Mouse (Mus musculus): ENCODE measurements around the gene Olfr575.

The Olfr575 gene

DNA sequence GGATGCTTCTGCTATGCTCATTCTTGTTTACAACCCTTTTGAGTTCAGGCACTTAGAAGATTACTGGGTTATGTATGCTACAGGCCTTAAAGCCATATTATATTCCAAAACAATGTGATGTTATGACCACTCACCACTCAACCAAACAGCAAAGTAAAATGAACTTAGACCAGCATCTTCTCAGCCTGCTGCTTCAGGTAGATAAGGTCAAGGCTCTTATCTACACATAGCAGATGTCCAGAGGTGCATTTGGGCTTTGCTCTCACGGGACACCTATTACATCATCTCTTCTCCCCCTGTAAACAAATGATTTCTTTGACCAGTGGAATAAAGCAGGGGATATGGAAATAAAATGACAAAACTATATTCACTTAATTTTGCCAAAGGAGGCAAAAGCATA, at the start of gene Olfr575:
TSS of gene Olfr575 (minus strand) at position 183 of the 400 bp plus-strand sequence.
- DNase-seq, result no peak

DNA sequence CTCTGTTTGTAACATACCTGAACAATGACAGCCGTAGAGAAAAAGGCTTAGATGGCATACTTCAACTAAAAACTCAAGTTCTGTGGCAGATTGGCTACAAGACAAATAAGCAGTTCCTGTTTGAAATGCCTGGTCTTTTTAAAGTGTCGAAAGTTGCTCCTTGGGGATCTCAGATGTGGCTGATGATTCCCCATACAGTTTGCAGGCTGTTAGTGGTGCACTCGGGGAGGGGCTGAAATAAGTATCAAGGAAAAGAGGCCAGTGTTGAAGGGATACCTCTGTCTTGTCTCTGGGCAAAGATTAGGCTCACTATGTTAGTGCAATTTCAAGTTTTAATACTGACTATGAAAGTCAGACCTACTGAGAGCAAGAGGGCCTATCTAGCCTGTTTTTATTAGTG, 30.6 kb upstream of the Olfr575 start, which contains the start of gene Olfr578:
TSS of gene Olfr578 (minus strand) at position 101 of the 400 bp plus-strand sequence.
- no peak for DNase-seq

DNA sequence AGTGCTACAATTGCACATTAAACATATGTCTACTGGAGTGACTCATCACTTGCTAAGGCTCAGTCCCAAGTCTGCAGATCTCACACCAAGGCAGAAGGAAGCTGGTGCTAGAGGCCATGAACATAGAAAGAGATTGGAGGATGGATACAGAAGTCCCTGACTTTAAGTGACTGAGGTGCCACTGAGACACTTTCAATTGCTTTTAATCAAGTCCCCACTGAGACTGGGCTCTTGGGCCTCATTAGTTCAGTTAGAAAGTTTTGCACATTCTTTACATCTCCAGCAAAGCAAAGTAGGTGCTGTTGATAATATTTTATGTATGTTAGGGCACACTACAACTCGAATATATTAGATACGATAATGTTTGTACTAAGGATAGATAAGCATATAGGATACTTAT, 17.3 kb upstream of the Olfr575 start, which contains the start of gene Olfr577:
TSS of gene Olfr577 (minus strand) at position 101 of the 400 bp plus-strand sequence.
- DNase-seq, result no peak

DNA sequence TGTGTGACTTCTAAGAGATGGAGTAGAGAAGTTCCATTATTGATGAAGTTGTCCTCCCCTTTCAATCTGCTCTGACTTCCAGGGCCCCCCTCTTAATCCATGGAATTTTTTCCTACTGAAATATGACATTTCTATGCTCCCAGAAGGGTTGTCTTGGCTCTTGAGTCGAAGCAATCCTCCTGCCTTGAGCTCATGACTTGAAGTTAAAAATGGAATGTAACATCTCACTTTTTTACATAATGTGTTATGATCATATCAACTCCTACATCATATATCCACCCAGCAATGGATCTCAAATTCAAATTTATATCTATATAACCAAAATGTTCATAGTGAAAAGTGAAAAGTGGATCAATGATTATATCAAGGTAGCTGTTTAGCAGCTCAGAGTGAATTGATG, 15.8 kb upstream of the Olfr575 start:
- DNase-seq, result no peak

DNA sequence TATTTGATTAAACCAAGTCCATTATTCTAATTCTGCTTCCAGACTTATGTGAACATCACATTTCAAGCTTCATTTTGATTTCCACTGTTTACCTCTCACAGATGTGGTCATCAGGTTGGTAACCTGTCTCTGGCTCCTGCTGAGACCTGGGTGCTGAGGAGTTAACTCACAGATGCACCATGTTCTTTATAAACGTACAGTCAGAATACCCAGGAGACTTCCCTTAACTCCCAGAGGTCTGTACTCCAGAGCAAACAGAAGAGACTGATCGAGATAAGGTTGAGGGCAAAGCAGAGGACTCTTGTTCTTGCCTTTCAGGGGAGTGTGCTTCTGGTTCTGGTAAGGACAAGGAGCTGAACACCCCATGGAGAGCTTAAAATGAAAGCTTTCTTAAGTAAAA, 3.8 kb upstream of the Olfr575 start, which contains the start of gene Olfr576:
TSS of gene Olfr576 (plus strand) at position 301 of the 400 bp plus-strand sequence.
- DNase-seq, result no peak

DNA sequence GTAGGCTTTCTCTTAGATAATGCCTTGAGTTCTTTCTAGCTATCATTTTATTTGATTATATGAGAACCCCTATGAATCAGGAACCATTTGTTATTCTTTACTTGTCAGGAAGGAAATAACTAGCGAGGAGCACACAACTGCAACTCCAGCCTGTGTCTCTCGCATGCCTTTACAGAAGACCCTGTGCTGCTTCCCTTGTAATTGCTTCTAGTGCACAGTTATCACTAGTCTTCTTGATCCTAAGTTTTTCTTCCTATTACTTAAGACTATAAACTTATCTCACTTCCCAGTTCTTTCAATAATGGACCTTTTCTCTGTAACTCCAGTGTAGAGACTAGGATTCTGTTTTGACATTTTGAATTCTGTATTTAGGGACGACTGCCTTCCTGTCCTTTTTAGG, 438 bp downstream of the Olfr575 start:
- no peak for DNase-seq

DNA sequence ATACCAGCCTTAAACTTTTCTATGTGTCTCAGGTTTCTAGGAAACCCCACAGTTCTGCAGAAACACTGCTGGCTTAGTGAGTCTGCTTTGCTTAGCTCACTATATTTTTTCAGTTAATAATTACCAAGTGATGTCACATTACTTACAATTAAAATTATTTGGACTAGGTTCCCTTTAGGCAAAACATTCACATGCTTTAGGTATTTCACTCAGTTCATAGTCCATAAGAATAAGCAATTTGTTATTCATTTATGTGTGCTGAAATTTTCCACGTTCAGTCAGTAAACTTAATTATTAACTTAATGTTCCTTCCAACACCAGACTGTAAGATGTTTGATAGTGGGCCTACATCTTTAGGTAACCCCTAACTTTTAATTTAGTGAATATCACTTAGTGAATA, 7.8 kb downstream of the Olfr575 start:
- DNase-seq, result no peak

DNA sequence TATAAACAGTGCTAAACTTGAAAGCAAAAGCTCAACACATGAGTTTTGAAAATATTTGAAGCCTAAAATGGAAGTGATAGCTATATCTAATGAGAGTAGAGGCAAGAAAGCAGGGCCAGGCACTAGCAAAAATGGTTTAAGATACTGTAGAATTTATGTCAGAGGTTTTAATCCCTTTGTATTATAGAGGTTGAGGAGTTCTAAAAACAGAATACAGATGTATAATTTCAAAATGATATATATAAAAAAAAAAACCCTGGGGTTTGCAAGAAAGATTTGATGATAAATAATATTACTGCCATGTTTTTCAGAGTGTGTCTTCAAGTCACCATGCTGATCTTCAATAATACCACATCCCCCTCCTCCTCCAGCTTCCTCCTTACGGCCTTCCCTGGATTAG, 10.4 kb downstream of the Olfr575 start, which contains the start of gene Olfr574:
TSS of gene Olfr574 (plus strand) at position 301 of the 400 bp plus-strand sequence.
- no peak for DNase-seq

DNA sequence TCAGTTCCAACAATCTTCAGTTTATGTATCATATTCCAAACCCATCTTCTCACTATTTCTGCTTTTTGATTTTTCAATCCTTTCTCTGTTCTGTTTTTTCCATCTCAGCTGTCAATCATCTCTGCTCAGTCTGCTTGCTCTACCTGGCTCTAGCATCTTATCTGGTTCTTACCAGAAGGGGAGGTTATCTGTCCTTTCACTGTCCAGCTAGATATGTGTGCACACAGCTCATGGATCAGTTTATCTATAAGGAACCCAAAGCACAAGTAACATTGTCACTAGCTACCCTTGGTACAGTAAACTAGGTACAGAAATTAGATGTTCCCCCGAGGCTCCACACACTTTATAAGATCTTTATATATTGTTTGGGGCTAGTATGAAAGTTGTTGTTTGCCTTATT, 15.2 kb downstream of the Olfr575 start:
- no peak for DNase-seq

DNA sequence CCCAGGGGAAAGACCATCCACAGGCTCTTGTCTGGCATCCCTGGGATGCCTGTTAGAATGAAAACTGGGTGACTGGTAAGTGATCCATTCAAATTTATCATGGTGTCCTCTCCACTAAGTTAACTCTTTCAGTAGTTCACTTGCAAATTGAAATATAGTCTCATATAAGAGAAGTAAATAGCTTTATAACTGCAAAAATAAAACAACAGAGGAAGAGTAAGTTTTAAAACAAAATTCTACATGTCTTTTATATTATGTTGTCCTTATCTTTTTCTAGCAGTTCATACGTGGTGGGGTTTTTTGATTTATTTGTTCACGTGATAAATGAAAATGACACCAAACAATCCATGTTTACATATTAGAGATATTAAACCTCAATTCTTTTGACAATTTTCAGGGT, 16.1 kb downstream of the Olfr575 start, which contains the start of gene Olfr573-ps1:
TSS of gene Olfr573-ps1 (minus strand) at position 101 of the 400 bp plus-strand sequence.
- DNase-seq, result no peak

DNA sequence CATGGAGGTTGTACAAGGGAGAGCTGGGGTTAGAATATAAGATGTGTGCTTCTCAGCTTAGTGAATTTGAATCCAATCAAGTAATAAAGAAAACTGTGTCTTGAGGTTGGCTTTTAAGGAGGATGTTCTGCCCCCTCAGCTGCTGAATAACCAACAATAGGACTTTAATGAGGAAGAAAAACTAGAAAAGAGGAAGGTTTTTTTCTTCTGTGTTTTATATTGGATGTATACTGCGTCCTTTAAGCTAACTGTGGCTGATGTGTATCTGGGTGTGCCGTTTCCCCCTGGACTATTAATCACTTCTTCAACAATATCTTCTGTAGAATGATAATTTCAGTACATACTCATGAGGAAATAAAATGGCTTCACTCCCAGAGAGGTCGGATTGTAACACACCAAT, 31.5 kb downstream of the Olfr575 start:
- DNase-seq, result no peak

DNA sequence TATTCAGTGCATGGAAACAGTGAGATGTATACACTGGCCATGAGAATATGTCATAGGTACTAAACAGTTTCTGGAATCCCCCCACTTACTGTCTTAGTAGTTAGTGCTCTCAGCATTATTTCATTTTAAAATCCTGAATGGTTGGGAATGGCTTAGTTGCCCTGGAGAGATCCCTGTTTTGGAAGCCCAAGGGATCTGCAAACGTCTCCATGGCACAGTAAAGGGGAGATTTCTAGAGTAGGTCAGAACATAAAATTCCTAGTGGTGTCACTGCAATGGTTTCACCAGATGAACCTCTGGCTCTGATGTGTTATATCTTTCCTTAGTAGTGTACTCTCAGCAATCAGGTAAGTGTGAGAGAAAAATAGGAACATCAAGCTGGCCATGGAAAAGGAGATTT, 34.5 kb downstream of the Olfr575 start, which contains the start of gene Olfr572:
TSS of gene Olfr572 (plus strand) at position 301 of the 400 bp plus-strand sequence.
- no peak for DNase-seq

DNA sequence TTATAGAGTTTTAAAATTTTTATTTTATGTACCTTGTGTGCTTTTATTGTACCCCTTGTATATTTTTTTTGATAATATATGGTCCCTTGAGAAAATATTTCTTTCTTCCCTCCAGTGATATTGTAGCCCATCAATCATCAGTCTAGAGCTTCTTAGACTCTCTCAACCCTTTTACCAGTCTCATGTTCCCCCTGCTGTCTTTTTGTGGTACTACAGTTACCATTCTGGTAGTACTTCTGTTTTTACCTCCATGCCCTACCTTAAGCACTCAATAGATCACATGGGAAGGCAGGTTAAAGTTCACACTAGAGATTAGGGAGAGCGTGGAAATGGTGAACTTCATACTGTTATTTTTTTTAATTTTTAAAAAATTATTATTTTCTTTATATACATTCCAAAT, 38.9 kb downstream of the Olfr575 start:
- no peak for DNase-seq

DNA sequence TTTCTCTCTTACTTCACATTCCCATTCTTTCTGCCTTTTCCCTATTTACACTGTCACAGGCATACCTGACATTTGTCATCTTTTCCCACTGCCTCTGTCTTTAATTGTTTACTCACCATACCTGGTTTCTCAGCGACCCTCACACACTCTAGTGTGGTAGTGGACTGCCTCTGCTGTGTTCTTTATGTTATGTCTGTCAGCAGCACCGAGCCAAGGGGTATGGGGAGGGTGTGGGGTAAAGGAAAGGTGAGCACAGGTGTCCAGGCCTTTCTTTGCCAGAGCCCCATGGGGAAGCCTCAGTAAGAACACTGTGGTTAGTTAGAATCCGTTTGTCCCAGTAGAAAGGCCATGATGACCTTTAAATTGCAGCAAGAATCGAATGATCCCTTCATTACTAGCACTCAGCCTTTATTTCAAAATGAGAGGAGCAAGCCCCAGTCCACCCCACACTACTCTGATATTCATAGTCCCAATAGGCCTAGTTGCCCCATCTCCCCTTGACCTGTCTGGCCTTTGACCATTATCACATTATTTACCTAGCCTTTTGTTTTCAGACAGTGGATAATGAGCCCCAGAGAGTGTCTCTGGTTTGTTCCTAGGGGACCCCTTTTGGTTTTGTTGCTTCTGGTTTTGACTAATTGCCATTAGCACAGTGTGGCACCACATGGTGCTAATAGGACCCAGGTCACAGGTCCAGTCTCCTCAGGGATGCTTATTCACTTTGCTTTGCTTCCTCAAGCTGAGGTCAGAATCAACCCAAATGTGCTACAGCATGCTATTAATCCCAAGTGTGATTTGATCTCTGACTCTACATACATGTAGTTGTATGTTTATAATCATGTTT, 41.3 kb downstream of the Olfr575 start, which contains the start of gene Olfr571:
TSS of gene Olfr571 (minus strand) at position 505 of the 844 bp plus-strand sequence.
- DNase-seq, result no peak

DNA sequence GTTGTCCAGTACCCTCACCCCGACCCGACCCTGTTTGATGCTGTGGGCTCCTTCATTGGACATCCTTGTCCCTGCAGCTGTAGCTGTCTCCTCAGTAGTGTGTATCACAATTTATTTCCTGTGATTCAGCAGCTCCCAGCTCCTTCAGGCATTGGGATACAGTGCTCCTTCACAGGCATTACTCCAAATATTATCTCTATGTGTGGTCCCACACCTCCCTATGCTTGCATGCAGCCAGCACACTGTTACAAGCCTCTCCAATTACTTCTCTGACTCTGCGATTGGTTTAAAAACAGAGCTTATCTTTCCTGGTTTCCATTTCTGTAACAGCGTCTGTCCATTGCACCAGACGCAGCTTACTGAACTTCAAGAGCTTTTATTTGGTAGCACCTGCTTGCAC, 42.2 kb downstream of the Olfr575 start:
- DNase-seq, result no peak

DNA sequence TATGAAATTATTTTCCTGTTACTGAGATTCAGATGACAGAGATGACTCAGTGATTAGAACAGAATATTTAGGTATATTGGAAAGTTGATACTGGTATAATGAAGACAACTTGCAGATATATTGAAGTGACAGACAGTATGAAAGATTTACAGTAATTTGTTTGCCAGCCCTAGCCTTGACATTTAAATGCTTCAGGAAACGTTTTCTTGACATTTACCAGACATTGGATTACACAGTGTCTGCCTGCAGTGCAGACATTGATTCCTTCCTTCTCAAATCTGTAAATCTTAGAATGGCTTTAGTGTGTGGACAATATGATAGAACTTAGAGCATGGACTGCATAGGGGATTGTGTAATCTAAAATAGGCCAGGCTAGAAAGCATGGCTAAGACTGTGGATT, 43.3 kb downstream of the Olfr575 start:
- DNase-seq, result no peak
